Mouse (Mus musculus) forebrain, embryonic 16.5 days (tissue): ENCODE measurements around the gene Actb. TPM values are rescaled to one million over a fixed set of nuclear protein-coding genes. Genes with fewer than 3 reads are reported as not detected.

ENCODE experiments used
- ATAC-seq: fragments of 200-750 bp; cut with Nextera tagmentation; 2 replicates; pipeline ENCODE4 v1.8.0; 2017; ENCODE audit warnings: mild to moderate bottlenecking, moderate library complexity
- H3K27ac ChIP-seq: fragments of 300-500 bp; sonication (generic); 2 replicates; pipeline ENCODE4 v1.5.1; 2014; ENCODE audit warnings: low read length, control low read depth
- H3K27me3 ChIP-seq: fragments of 300-500 bp; sonication (generic); replicated peaks from 2 replicates; pipeline ENCODE4 v1.6.1; 2014; ENCODE audit warnings: low read length; ENCODE audit not compliant: control insufficient read depth, insufficient read depth
- H3K36me3 ChIP-seq: fragments of 300-500 bp; sonication (generic); 2 replicates; pipeline ENCODE4 v1.6.1; 2014; ENCODE audit not compliant: control insufficient read depth, insufficient read depth
- H3K4me1 ChIP-seq: fragments of 300-500 bp; sonication (generic); replicated peaks from 2 replicates; pipeline ENCODE4 v1.6.1; 2014; ENCODE audit warnings: low read length; ENCODE audit not compliant: control insufficient read depth, insufficient read depth
- H3K4me2 ChIP-seq: fragments of 300-500 bp; sonication (generic); 2 replicates; pipeline ENCODE4 v1.6.1; 2014; ENCODE audit warnings: mild to moderate bottlenecking, low read length, control low read depth
- H3K4me3 ChIP-seq: fragments of 300-500 bp; sonication (generic); replicated peaks from 2 replicates; pipeline ENCODE4 v1.5.1; 2014; ENCODE audit warnings: mild to moderate bottlenecking, low read length, control low read depth
- H3K9ac ChIP-seq: fragments of 300-500 bp; sonication (generic); replicated peaks from 2 replicates; pipeline ENCODE4 v1.6.1; 2014; ENCODE audit warnings: low read depth, low read length, control low read depth
- H3K9me3 ChIP-seq: fragments of 300-500 bp; sonication (generic); 2 replicates; pipeline ENCODE4 v1.6.1; 2016; ENCODE audit warnings: low read length; ENCODE audit not compliant: control insufficient read depth
- WGBS: fragments of 180-500 bp; shearing (Covaris S2); extraction: QIAGEN DNeasy Blood & Tissue Kit; methylation state at CpG from one replicate; pipeline ENCODE4 v1.1.7; 2014; 5-methylcytosine and 5-hydroxymethylcytosine counted together
- polyA plus RNA-seq: library from polyadenylated mRNA; unstranded; fragments of >200 nt; fragmentation: Nextera tagmentation; extraction: Ambion mirVana; gene quantifications from 2 replicates; pipeline ENCODE4 v1.2.1, GENCODE M21; 2015

Actb gene
- polyA plus RNA-seq, 1 experiment from 2014 or later, result 15,087 TPM

DNA sequence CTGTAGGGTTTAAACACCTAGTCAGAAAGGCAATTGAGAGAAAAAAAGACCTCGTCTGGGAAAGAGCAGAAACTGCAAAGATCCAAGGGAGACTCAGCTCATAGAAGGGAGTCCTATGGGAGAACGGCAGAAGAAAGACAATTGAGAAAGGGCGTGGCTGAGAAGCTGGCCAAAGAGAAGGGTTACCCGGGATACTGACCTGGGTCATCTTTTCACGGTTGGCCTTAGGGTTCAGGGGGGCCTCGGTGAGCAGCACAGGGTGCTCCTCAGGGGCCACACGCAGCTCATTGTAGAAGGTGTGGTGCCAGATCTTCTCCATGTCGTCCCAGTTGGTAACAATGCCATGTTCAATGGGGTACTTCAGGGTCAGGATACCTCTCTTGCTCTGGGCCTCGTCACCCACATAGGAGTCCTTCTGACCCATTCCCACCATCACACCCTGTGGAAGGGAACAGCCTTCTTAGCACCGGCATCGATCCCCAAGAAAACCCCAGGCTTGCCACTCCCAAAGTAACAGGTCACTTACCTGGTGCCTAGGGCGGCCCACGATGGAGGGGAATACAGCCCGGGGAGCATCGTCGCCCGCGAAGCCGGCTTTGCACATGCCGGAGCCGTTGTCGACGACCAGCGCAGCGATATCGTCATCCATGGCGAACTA lies 1.4 kb downstream of the Actb start:
- H3K4me2 ChIP-seq, result peak overlapping the region; percentile 64
- H3K4me3 ChIP-seq, result peak overlapping the region; percentile 100
- 5% methylated on average over 27 of the region's 27 CpGs for WGBS
- H3K27ac ChIP-seq, result peak overlapping the region; percentile 100
- no peaks in the 10 kb centered on the region for H3K9me3 ChIP-seq
- no peaks in the 10 kb centered on the region for H3K27me3 ChIP-seq
- H3K36me3 ChIP-seq, result peaks cover 31% of the 10 kb centered on the region
- peak overlapping the region; percentile 100 for H3K9ac ChIP-seq
- peaks cover 43% of the 10 kb centered on the region for H3K4me1 ChIP-seq
- no peak; the same call in 1 of the 2 replicates for ATAC-seq

DNA sequence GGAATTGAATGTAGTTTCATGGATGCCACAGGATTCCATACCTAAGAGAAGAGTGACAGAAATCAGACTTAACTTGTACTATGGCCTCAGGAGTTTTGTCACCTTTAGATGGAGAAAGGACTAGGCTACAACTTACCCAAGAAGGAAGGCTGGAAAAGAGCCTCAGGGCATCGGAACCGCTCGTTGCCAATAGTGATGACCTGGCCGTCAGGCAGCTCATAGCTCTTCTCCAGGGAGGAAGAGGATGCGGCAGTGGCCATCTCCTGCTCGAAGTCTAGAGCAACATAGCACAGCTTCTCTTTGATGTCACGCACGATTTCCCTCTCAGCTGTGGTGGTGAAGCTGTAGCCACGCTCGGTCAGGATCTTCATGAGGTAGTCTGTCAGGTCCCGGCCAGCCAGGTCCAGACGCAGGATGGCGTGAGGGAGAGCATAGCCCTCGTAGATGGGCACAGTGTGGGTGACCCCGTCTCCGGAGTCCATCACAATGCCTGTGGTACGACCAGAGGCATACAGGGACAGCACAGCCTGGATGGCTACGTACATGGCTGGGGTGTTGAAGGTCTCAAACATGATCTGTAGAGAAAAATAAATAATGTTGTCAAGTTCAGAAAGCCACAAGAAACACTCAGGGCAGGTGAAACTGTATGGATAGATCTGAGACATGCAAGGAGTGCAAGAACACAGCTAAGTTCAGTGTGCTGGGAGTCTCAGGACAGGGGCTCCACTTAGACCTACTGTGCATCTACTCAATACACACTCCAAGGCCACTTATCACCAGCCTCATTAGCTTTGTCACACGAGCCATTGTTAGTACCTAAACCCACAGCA lies 2.1 kb downstream of the Actb start:
- Histone ChIP-seq H3K4me2 (peak overlapping the region; percentile 64), H3K27me3 (no peaks in the 10 kb centered on the region), H3K36me3 (peaks cover 37% of the 10 kb centered on the region), H3K9ac (peak overlapping the region; percentile 100), H3K9me3 (no peaks in the 10 kb centered on the region), H3K4me3 (peak overlapping the region; percentile 100), H3K4me1 (peaks cover 43% of the 10 kb centered on the region), H3K27ac (peak overlapping the region; percentile 100)
- ATAC-seq, result no peak
- 74% methylated on average over 19 of the region's 19 CpGs for WGBS

DNA sequence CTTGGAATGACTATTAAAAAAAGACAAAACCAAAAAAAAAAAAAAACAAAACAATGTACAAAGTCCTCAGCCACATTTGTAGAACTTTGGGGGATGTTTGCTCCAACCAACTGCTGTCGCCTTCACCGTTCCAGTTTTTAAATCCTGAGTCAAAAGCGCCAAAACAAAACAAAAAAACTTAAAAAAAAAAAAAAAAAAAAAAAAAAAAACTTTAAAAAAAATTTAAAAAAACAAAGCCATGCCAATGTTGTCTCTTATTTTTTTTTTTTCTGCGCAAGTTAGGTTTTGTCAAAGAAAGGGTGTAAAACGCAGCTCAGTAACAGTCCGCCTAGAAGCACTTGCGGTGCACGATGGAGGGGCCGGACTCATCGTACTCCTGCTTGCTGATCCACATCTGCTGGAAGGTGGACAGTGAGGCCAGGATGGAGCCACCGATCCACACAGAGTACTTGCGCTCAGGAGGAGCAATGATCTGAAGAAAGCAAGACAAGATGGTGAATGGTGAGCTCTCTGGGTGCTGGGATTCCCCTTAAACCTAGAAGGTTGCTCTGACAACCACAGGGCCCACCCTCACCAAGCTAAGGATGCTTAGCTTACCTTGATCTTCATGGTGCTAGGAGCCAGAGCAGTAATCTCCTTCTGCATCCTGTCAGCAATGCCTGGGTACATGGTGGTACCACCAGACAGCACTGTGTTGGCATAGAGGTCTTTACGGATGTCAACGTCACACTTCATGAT lies 2.9 kb downstream of the Actb start:
- Histone ChIP-seq H3K36me3 (peaks cover 38% of the 10 kb centered on the region), H3K9ac (peak overlapping the region; percentile 100), H3K9me3 (no peaks in the 10 kb centered on the region), H3K4me2 (peak overlapping the region; percentile 64), H3K4me1 (peaks cover 43% of the 10 kb centered on the region), H3K4me3 (peak overlapping the region; percentile 100), H3K27ac (no peak overlapping the region), H3K27me3 (no peaks in the 10 kb centered on the region)
- 72% methylated on average over 14 of the region's 14 CpGs for WGBS
- no peak for ATAC-seq

DNA sequence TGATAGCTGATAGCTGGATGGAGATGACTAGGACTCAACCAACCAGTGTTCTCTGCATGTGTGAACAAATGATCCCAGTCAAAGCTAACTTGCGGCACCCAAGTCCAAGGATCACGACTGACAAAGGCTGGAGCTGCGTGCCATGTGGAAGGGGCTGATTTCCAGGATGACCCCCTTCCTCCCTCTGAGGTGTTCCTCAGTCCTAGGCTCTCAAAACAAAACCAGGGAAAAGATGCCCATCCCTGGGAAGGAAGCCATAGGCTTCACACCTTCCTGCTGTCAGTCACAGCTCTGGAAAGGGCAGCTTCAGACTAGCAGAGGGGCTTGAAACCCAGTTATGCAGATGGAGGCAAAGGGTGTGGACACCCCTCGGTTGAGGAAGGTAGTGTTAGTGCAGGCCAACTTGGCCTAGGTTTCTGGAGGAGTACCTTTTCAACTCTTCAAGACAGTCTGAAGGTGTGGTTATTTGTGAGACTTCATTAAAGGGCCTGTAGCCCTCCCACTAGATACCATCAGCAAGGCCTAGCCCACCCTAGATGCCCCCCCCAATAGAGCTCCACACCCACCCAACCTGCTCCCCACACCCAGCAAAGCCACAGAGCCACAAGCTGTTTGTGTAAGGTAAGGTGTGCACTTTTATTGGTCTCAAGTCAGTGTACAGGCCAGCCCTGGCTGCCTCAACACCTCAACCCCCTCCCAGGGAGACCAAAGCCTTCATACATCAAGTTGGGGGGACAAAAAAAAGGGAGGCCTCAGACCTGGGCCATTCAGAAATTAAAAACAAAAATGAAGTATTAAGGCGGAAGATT lies 3.8 kb downstream of the Actb start:
- Histone ChIP-seq H3K4me2 (peak overlapping the region; percentile 64), H3K9me3 (no peaks in the 10 kb centered on the region), H3K27ac (peak overlapping the region; percentile 49), H3K9ac (peak overlapping the region; percentile 32; the same call in 1 of the 2 replicates), H3K27me3 (no peaks in the 10 kb centered on the region), H3K36me3 (peaks cover 38% of the 10 kb centered on the region), H3K4me1 (peaks cover 35% of the 10 kb centered on the region), H3K4me3 (0 out of 2 replicates have a peak overlapping the region, but pooled peaks have one; percentile 3)
- 64% methylated on average over 5 of the region's 5 CpGs for WGBS
- no peak for ATAC-seq

DNA sequence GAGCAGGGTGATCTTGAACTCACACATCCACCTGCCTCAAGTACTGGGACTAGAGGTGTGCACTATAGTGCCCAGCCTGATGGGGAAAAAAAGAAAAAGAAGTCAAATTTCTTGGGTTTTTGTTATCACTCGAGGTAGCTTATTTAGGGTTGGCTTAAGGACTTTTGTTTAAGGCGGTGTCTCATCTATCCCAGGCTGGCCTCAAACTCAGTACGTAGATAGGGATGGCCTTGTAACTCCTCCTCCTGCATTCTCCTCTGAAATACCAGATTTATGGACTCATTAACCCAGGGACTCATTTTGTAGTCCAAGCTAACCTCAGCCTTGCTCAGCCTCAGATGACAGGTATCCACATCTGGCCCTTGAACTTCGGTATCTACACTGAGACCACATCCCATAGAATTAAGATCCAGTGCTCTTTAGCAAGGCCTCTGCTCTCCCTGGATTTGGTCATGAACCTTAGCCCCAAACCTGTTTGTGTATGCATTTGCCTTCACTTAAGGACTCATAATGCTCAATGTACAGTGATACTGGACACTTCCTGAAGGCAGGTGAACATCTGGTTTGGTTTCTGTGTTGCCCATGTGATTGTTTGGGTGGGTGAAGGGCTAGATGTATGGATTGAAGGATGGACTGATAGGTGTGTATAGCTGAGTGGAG lies 4.6 kb downstream of the Actb start:
- peak overlapping the region; percentile 49; the same call in 1 of the 2 replicates for H3K27ac ChIP-seq
- no peak overlapping the region for H3K4me3 ChIP-seq
- peak overlapping the region; percentile 64; the same call in 1 of the 2 replicates for H3K4me2 ChIP-seq
- H3K4me1 ChIP-seq, result peaks cover 28% of the 10 kb centered on the region
- no peaks in the 10 kb centered on the region for H3K27me3 ChIP-seq
- H3K9me3 ChIP-seq, result no peaks in the 10 kb centered on the region
- no peak overlapping the region for H3K9ac ChIP-seq
- 73% methylated on average over 4 of the region's 4 CpGs for WGBS
- ATAC-seq, result no peak
- H3K36me3 ChIP-seq, result peaks cover 38% of the 10 kb centered on the region

DNA sequence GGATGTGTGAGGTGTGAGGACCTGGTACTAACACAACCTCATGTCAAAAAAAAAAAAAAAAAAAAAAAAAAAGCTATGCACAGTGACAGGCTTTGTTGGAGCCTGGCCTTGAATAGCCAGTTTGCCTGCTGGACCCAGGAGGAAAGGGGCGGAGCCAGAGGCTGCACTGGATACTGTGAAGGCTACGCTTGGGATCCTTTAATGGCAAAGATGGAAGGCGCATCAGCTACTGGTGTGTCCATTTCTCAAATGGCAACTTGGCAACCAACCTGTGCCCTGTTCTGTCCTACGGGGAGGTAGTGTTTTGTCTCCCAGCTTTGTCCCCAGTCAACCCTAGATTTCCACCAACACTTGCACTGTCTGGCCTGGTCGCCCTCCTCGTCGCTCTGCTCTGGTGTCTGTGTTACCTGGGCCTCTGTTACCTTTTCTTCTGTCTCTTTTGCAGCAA lies 5.2 kb downstream of the Actb start:
- peaks cover 27% of the 10 kb centered on the region for H3K4me1 ChIP-seq
- ATAC-seq, result no peak
- no peaks in the 10 kb centered on the region for H3K27me3 ChIP-seq
- H3K4me3 ChIP-seq, result no peak overlapping the region
- peaks cover 38% of the 10 kb centered on the region for H3K36me3 ChIP-seq
- peak overlapping the region; percentile 13; the same call in 1 of the 2 replicates for H3K27ac ChIP-seq
- H3K9me3 ChIP-seq, result no peaks in the 10 kb centered on the region
- no peak overlapping the region for H3K4me2 ChIP-seq
- H3K9ac ChIP-seq, result no peak overlapping the region
- 79% methylated on average over 7 of the region's 7 CpGs for WGBS

DNA sequence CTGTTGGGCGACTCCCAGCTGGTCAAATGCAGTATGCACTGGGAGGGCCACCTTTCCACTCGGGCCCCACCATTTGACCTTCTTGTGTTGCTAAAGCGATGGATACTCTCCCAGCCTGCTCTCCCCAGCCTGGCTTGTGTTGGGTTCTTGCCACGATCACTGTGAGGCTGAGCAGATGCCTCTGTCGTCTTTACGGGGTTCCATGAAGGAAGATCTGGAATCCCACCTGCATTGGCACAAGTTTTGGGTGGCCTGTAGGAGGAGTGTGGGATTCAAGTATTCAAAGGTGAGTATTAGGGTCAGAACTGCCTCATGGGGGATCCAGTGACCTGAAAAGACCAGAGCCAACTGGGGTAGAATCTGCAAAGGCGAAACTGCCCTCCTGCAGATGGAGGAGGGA lies 5.9 kb downstream of the Actb start:
- no peaks in the 10 kb centered on the region for H3K9me3 ChIP-seq
- H3K4me3 ChIP-seq, result no peak overlapping the region
- H3K36me3 ChIP-seq, result peaks cover 38% of the 10 kb centered on the region
- no peak for ATAC-seq
- 83% methylated on average over 7 of the region's 7 CpGs for WGBS
- no peaks in the 10 kb centered on the region for H3K27me3 ChIP-seq
- H3K4me2 ChIP-seq, result no peak overlapping the region
- no peak overlapping the region for H3K9ac ChIP-seq
- H3K27ac ChIP-seq, result no peak overlapping the region
- peaks cover 32% of the 10 kb centered on the region for H3K4me1 ChIP-seq

DNA sequence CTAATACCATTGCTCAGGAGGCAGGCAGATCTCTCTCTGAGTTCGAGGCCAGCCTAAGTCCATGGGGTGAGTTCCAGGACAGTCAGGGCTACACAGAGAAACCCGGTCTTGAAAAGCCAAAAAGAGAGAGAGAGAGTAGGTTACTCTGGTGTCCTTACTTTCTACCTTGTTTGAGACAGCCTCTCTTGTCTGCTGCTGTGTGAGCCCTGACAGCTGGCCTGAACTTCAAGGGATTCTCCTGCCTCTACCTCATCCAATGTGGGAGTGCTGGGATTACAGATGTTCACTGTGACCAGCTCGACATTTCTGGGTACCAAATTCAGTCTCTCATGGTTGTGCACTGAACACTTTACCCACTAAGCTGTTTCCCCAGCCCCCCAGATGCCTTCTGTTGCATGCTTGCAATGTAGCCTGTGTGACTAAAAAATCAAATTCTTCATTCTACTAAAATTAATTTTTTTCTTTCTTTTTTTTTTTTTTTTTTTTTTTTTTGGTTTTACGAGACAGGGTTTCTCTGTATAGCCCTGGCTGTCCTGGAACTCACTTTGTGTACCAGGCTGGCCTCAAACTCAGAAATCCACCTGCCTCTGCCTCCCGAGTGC lies 6.5 kb downstream of the Actb start:
- Histone ChIP-seq H3K4me1 (peaks cover 36% of the 10 kb centered on the region), H3K9me3 (no peaks in the 10 kb centered on the region), H3K4me2 (no peak overlapping the region), H3K27me3 (no peaks in the 10 kb centered on the region), H3K36me3 (peaks cover 38% of the 10 kb centered on the region), H3K27ac (no peak overlapping the region), H3K4me3 (no peak overlapping the region), H3K9ac (no peak overlapping the region)
- ATAC-seq, result no peak
- 80% methylated on average over 5 of the region's 5 CpGs for WGBS
